Mouse (Mus musculus) forebrain, embryonic 11.5 days (tissue): Measurements from ENCODE around the gene Frs2. TPM values are rescaled to one million over a fixed set of nuclear protein-coding genes. Genes with fewer than 3 reads are reported as not detected.

ENCODE experiments used
- ATAC-seq: fragments of 200-750 bp; cut with Nextera tagmentation; replicated peaks from 2 replicates; pipeline ENCODE4 v1.8.0; 2017; ENCODE audit warnings: moderate TSS enrichment; ENCODE audit not compliant: low FRiP score
- DNase-seq: peaks from one replicate; pipeline ENCODE4 v3.0.0-alpha.2; 2017; ENCODE audit warnings: low spot score
- H3K27ac ChIP-seq: fragments of 300-500 bp; sonication (generic); 2 replicates; pipeline ENCODE4 v1.5.1; 2014; ENCODE audit warnings: low read depth, low read length
- H3K27me3 ChIP-seq: fragments of 300-500 bp; sonication (generic); 2 replicates; pipeline ENCODE4 v1.6.1; 2014; ENCODE audit warnings: mild to moderate bottlenecking, low read length, mixed read lengths; ENCODE audit not compliant: control insufficient read depth, insufficient read depth
- H3K36me3 ChIP-seq: fragments of 300-500 bp; sonication (generic); 2 replicates; pipeline ENCODE4 v1.6.1; 2014; ENCODE audit warnings: mild to moderate bottlenecking, low read length, moderate library complexity, mixed read lengths; ENCODE audit not compliant: control insufficient read depth, insufficient read depth
- H3K4me1 ChIP-seq: fragments of 300-500 bp; sonication (generic); replicated peaks from 2 replicates; pipeline ENCODE4 v1.6.1; 2014; ENCODE audit warnings: low read length, mixed read lengths; ENCODE audit not compliant: control insufficient read depth, insufficient read depth
- H3K4me2 ChIP-seq: fragments of 300-500 bp; sonication (generic); 2 replicates; pipeline ENCODE4 v1.6.1; 2014; ENCODE audit warnings: low read depth, mild to moderate bottlenecking, low read length, moderate library complexity, mixed read lengths; ENCODE audit not compliant: severe bottlenecking
- H3K4me3 ChIP-seq: fragments of 300-500 bp; sonication (generic); 2 replicates; pipeline ENCODE4 v1.5.1; 2014; ENCODE audit warnings: low read depth, low read length
- H3K9ac ChIP-seq: fragments of 300-500 bp; sonication (generic); 2 replicates; pipeline ENCODE4 v1.6.1; 2014; ENCODE audit warnings: low read length
- H3K9me3 ChIP-seq: fragments of 300-500 bp; sonication (generic); 2 replicates; pipeline ENCODE4 v1.6.1; 2016; ENCODE audit warnings: low read length, mixed read lengths; ENCODE audit not compliant: control insufficient read depth
- WGBS: fragments of 180-500 bp; shearing (Covaris S2); extraction: QIAGEN DNeasy Blood & Tissue Kit; methylation state at CpG from one replicate; pipeline ENCODE4 v1.1.7; 2014; 5-methylcytosine and 5-hydroxymethylcytosine counted together
- polyA plus RNA-seq: library from polyadenylated mRNA; unstranded; fragments of >200 nt; fragmentation: Nextera tagmentation; extraction: Ambion mirVana; gene quantifications from 2 replicates; pipeline ENCODE4 v1.2.1, GENCODE M21; 2014

Gene Frs2
- polyA plus RNA-seq, 1 experiment from 2014 or later, result 29.4 TPM

GRCm38 (mm10) chr10:117173566-117174438, 25.5 kb upstream of the Frs2 start:
- no peak overlapping the region for H3K9ac ChIP-seq
- no peaks in the 10 kb centered on the region for H3K27me3 ChIP-seq
- H3K27ac ChIP-seq, result no peak overlapping the region
- DNase-seq (no peak), ATAC-seq (no peak)
- H3K9me3 ChIP-seq, result no peaks in the 10 kb centered on the region
- 43% methylated on average over 12 of the region's 13 CpGs for WGBS
- peaks cover 2% of the 10 kb centered on the region; the same call in 1 of the 2 replicates for H3K4me1 ChIP-seq
- H3K4me2 ChIP-seq, result 0 out of 2 replicates have a peak overlapping the region, but pooled peaks have one; percentile 24
- H3K4me3 ChIP-seq, result no peak overlapping the region
- no peaks in the 10 kb centered on the region for H3K36me3 ChIP-seq

- 100% methylated on average over 1 of the region's 1 CpGs for WGBS
- H3K36me3 ChIP-seq, result no peaks in the 10 kb centered on the region
These were observed 24.8 kb upstream of the Frs2 start for GRCm38 (mm10) chr10:117173111-117173510.

GRCm38 (mm10) chr10:117172069-117172468, 23.7 kb upstream of the Frs2 start:
- no peaks in the 10 kb centered on the region for H3K9me3 ChIP-seq

More at GRCm38 (mm10) chr10:117173111-117173510, 24.8 kb upstream of the Frs2 start:
- no peak overlapping the region for H3K4me3 ChIP-seq
- H3K9me3 ChIP-seq, result no peaks in the 10 kb centered on the region
- H3K9ac ChIP-seq, result no peak overlapping the region
- no peak for DNase-seq
- peaks cover 2% of the 10 kb centered on the region; the same call in 1 of the 2 replicates for H3K4me1 ChIP-seq
- no peak overlapping the region for H3K4me2 ChIP-seq
- H3K27ac ChIP-seq, result no peak overlapping the region
- no peak for ATAC-seq
- no peaks in the 10 kb centered on the region for H3K27me3 ChIP-seq

GRCm38 (mm10) chr10:117166785-117167425, 18.6 kb upstream of the Frs2 start:
- 85% methylated on average over 11 of the region's 11 CpGs for WGBS
- Histone ChIP-seq H3K27me3 (no peaks in the 10 kb centered on the region), H3K36me3 (no peaks in the 10 kb centered on the region), H3K4me1 (no peaks in the 10 kb centered on the region), H3K4me3 (no peak overlapping the region), H3K9ac (no peak overlapping the region), H3K9me3 (no peaks in the 10 kb centered on the region), H3K4me2 (no peak overlapping the region), H3K27ac (no peak overlapping the region)
- ATAC-seq (no peak), DNase-seq (no peak)

More at GRCm38 (mm10) chr10:117172069-117172468, 23.7 kb upstream of the Frs2 start:
- DNase-seq (no peak), ATAC-seq (no peak)
- Histone ChIP-seq H3K36me3 (no peaks in the 10 kb centered on the region), H3K4me1 (peaks cover 2% of the 10 kb centered on the region; the same call in 1 of the 2 replicates), H3K27ac (no peak overlapping the region), H3K4me3 (no peak overlapping the region), H3K9ac (no peak overlapping the region), H3K27me3 (no peaks in the 10 kb centered on the region), H3K4me2 (no peak overlapping the region)
- 55% methylated on average over 3 of the region's 3 CpGs for WGBS

GRCm38 (mm10) chr10:117162662-117163061, 14.3 kb upstream of the Frs2 start:
- no peaks in the 10 kb centered on the region for H3K27me3 ChIP-seq
- DNase-seq (peak; percentile 37), ATAC-seq (no peak)
- no peak overlapping the region for H3K9ac ChIP-seq
- no peaks in the 10 kb centered on the region for H3K36me3 ChIP-seq
- no peaks in the 10 kb centered on the region for H3K4me1 ChIP-seq
- H3K4me3 ChIP-seq, result no peak overlapping the region
- no peak overlapping the region for H3K4me2 ChIP-seq
- 72% methylated on average over 11 of the region's 11 CpGs for WGBS
- H3K27ac ChIP-seq, result no peak overlapping the region
- no peaks in the 10 kb centered on the region for H3K9me3 ChIP-seq

GRCm38 (mm10) chr10:117160099-117160498, 11.8 kb upstream of the Frs2 start:
- H3K36me3 ChIP-seq, result no peaks in the 10 kb centered on the region
- H3K4me3 ChIP-seq, result no peak overlapping the region
- DNase-seq, result no peak
- no peaks in the 10 kb centered on the region for H3K9me3 ChIP-seq
- no peak for ATAC-seq
- H3K4me2 ChIP-seq, result no peak overlapping the region
- no peak overlapping the region for H3K27ac ChIP-seq
- H3K9ac ChIP-seq, result no peak overlapping the region
- WGBS, result 86% methylated on average over 11 of the region's 11 CpGs
- H3K4me1 ChIP-seq, result no peaks in the 10 kb centered on the region
- H3K27me3 ChIP-seq, result no peaks in the 10 kb centered on the region

GRCm38 (mm10) chr10:117152247-117152646, 3.9 kb upstream of the Frs2 start:
- no peak overlapping the region for H3K27ac ChIP-seq

GRCm38 (mm10) chr10:117151676-117152075, 3.3 kb upstream of the Frs2 start:
- no peak for DNase-seq
- H3K27ac ChIP-seq, result no peak overlapping the region

More at GRCm38 (mm10) chr10:117152247-117152646, 3.9 kb upstream of the Frs2 start:
- DNase-seq (no peak), ATAC-seq (no peak)
- H3K4me3 ChIP-seq, result no peak overlapping the region
- H3K4me2 ChIP-seq, result no peak overlapping the region
- peaks cover 5% of the 10 kb centered on the region; the same call in 1 of the 2 replicates for H3K27me3 ChIP-seq
- no peaks in the 10 kb centered on the region for H3K36me3 ChIP-seq
- 4% methylated on average over 7 of the region's 7 CpGs for WGBS
- 0 out of 2 replicates have a peak overlapping the region, but pooled peaks have one; percentile 9 for H3K9ac ChIP-seq
- no peaks in the 10 kb centered on the region for H3K9me3 ChIP-seq
- peaks cover 5% of the 10 kb centered on the region; the same call in 1 of the 2 replicates for H3K4me1 ChIP-seq

More at GRCm38 (mm10) chr10:117151676-117152075, 3.3 kb upstream of the Frs2 start:
- H3K9ac ChIP-seq, result no peak overlapping the region
- no peaks in the 10 kb centered on the region for H3K36me3 ChIP-seq
- H3K9me3 ChIP-seq, result no peaks in the 10 kb centered on the region
- no peak overlapping the region for H3K4me3 ChIP-seq
- peaks cover 5% of the 10 kb centered on the region; the same call in 1 of the 2 replicates for H3K4me1 ChIP-seq
- H3K27me3 ChIP-seq, result peaks cover 5% of the 10 kb centered on the region; the same call in 1 of the 2 replicates
- H3K4me2 ChIP-seq, result no peak overlapping the region
- ATAC-seq, result no peak
- 34% methylated on average over 4 of the region's 4 CpGs for WGBS
